Mouse (Mus musculus) embryonic facial prominence, embryonic 14.5 days (tissue): ENCODE results near the gene Olfr464. TPM values are rescaled to one million over a fixed set of nuclear protein-coding genes. Genes with fewer than 3 reads are reported as not detected.

Experiments
- ATAC-seq: fragments of 200-750 bp; cut with Nextera tagmentation; 2 replicates; pipeline ENCODE4 v1.8.0; 2017; ENCODE audit warnings: low read depth, moderate number of reproducible peaks, moderate TSS enrichment
- DNase-seq: peaks from one replicate; pipeline ENCODE4 v3.0.0-alpha.2; 2015; ENCODE audit warnings: low spot score
- H3K27ac ChIP-seq: fragments of 300-500 bp; sonication (generic); replicated peaks from 2 replicates; pipeline ENCODE4 v1.5.1; 2014; ENCODE audit warnings: low read depth, mild to moderate bottlenecking, low read length, moderate library complexity
- H3K27me3 ChIP-seq: fragments of 300-500 bp; sonication (generic); replicated peaks from 2 replicates; pipeline ENCODE4 v1.6.1; 2014; ENCODE audit warnings: low read length; ENCODE audit not compliant: control insufficient read depth, insufficient read depth
- H3K36me3 ChIP-seq: fragments of 300-500 bp; sonication (generic); 2 replicates; pipeline ENCODE4 v1.6.1; 2014; ENCODE audit warnings: low read length, mixed read lengths; ENCODE audit not compliant: control insufficient read depth, insufficient read depth
- H3K4me1 ChIP-seq: fragments of 300-500 bp; sonication (generic); 2 replicates; pipeline ENCODE4 v1.6.1; 2014; ENCODE audit warnings: antibody characterized with exemption, low read length; ENCODE audit not compliant: control insufficient read depth, insufficient read depth
- H3K4me2 ChIP-seq: fragments of 300-500 bp; sonication (generic); 2 replicates; pipeline ENCODE4 v1.6.1; 2014; ENCODE audit warnings: low read depth, mild to moderate bottlenecking, low read length, moderate library complexity, mixed read lengths
- H3K4me3 ChIP-seq: fragments of 300-500 bp; sonication (generic); 2 replicates; pipeline ENCODE4 v1.5.1; 2014; ENCODE audit warnings: low read depth, mild to moderate bottlenecking, low read length
- H3K9ac ChIP-seq: fragments of 300-500 bp; sonication (generic); 2 replicates; pipeline ENCODE4 v1.6.1; 2014; ENCODE audit warnings: low read depth, mild to moderate bottlenecking, low read length, moderate library complexity, mixed read lengths
- H3K9me3 ChIP-seq: fragments of 300-500 bp; sonication (generic); 2 replicates; pipeline ENCODE4 v1.6.1; 2016; ENCODE audit warnings: low read length; ENCODE audit not compliant: control insufficient read depth
- WGBS: fragments of 180-500 bp; shearing (Covaris S2); extraction: QIAGEN DNeasy Blood & Tissue Kit; methylation state at CpG from one replicate; pipeline ENCODE4 v1.1.7; 2014; 5-methylcytosine and 5-hydroxymethylcytosine counted together
- polyA plus RNA-seq: library from polyadenylated mRNA; unstranded; fragments of >200 nt; fragmentation: Nextera tagmentation; extraction: Ambion mirVana; gene quantifications from 2 replicates; pipeline ENCODE4 v1.2.1, GENCODE M21; 2014

Gene Olfr464
- polyA plus RNA-seq: 0.10 and 0.22 TPM in 2 replicates

DNA sequence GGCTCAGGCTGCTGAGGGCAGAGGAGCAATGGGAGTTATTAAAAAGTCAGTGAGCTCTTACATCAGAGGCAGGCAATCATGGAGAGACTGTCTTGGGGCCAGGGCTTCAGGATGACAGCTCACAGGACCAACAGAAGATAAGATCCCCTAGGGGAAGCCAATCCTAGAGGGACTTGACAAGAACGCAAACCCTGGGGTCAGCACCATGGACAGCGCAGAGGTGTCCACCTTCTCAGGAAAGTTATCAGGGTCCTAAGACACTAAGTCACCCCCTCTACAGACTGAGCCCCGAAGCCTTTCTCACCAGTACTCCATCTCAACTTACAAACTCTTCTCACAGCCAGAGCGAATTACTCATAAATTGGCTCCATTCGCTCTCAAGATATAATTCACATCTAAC lies at the start of gene Olfr464:
TSS of gene Olfr464 (minus strand) at position 2 of the 400 bp plus-strand sequence.
- whole genome bisulfite sequencing: 38% methylated on average over 5 of the region's 5 CpGs

DNA sequence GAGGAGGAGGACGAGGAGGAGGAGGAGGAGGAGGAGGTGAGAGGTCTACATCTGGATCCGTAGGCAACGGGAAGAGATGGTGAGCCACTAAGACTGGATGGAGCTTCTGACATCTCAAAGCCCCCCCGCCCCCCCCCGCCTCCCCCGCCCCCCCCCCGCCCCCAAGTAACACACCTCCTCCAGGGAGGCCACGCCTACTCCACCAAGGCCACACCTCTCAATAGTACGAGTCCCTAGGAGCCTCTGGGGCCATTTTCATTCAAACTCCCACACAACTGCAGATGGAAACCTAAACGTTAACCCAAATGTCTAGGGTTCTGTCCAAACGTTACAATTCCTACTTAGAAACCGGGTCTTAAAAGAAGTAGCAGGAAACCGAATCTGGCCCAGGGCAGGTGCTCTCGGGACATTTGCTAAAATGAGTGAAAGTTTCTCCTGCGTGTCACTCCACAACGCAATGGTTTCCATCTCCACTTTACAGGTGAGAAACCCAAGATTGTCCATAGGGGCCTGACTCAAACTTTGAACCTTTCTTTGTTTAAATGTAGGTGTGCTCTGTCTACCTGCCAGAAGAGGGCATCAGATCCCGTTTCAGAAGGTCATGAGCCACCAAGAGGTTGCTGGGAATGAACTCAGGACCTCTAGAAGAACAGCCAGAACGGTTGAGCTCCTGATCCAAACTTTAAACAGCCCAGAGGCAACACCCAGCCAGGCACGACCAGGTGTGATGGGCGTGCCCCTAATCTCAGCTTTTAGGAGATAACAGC lies 47.8 kb upstream of the Olfr464 start:
- H3K4me2 ChIP-seq: peak overlapping the region; percentile 49
- H3K4me3 ChIP-seq: no peak overlapping the region
- no peak for ATAC-seq

More for the DNA sequence above, at the start of gene Olfr464:
- H3K4me2 ChIP-seq: no peak within 1 kb of the TSS
- DNase-seq: peak; percentile 59
- no peak within 1 kb of the TSS for H3K9ac ChIP-seq
- no peaks in the 10 kb centered on the region for H3K27me3 ChIP-seq
- H3K36me3 ChIP-seq: no peaks in the 10 kb centered on the region
- ATAC-seq: no peak
- H3K27ac ChIP-seq: no peak within 1 kb of the TSS
- no peak within 1 kb of the TSS for H3K4me3 ChIP-seq
- H3K9me3 ChIP-seq: no peaks in the 10 kb centered on the region
- no peaks in the 10 kb centered on the region for H3K4me1 ChIP-seq

DNA sequence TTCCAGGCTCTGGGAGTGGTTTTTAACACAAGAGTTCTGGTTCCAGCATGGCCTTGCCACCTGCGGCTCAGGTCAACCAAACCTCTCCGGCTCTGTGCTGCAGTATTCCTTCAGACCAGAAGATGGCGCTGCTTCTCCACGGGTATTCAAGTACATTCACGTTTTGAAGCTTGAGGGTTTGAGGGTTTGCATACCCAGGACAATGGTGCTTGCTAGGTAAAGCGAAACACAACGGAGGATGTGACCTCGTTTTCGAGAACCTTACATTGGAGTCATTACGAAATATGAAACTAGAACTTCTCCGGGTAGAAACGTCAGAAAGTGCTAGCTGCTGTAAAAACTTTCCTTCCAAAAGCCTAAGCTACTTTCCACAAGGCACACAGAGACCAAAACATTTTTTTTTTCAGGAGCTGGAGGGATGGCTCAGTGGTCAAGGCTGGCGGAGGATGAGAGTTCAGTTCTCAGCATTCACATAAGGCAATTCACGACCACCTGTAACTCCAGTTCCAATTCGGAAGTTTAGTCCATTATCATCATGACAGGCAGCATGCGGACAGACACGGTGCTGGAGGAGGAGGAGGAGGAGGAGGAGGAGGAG lies 47.0 kb upstream of the Olfr464 start:
- Histone ChIP-seq H3K27ac (no peak overlapping the region), H3K9ac (no peak overlapping the region), H3K36me3 (no peaks in the 10 kb centered on the region), H3K4me3 (peak overlapping the region; percentile 21), H3K4me2 (peak overlapping the region; percentile 49), H3K4me1 (no peaks in the 10 kb centered on the region), H3K27me3 (no peaks in the 10 kb centered on the region), H3K9me3 (no peaks in the 10 kb centered on the region)
- WGBS: 3% methylated on average over 15 of the region's 17 CpGs
- ATAC-seq (peak; percentile 45; the same call in 1 of the 2 replicates), DNase-seq (peak; percentile 88)

More for the DNA sequence above, 47.8 kb upstream of the Olfr464 start:
- no peak for DNase-seq
- H3K27ac ChIP-seq: no peak overlapping the region
- 20% methylated on average over 16 of the region's 20 CpGs for WGBS
- H3K36me3 ChIP-seq: no peaks in the 10 kb centered on the region
- no peaks in the 10 kb centered on the region for H3K4me1 ChIP-seq
- H3K9me3 ChIP-seq: no peaks in the 10 kb centered on the region
- no peaks in the 10 kb centered on the region for H3K27me3 ChIP-seq
- H3K9ac ChIP-seq: no peak overlapping the region

DNA sequence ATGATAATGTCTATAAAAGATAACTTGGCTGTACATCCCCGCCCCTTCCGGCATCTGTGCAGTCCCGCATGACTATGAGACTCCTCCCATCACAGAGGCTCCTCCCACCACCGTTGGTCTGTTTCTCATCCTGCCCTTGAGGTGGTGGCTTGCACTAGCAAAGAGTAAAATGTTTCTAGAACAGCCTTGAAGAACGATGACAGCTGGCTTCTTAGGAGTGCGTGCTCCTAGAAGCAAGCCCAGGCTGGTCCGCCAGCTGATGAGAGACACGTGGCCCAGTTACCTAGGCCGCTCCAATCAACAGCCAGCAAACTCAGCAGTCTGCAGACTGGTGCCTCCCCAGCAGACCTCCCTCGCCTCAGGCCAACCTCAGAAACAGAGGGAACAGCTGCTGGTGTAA lies 45.4 kb upstream of the Olfr464 start:
- WGBS: 26% methylated on average over 10 of the region's 10 CpGs
- no peak overlapping the region for H3K4me2 ChIP-seq
- peak; percentile 88 for DNase-seq

DNA sequence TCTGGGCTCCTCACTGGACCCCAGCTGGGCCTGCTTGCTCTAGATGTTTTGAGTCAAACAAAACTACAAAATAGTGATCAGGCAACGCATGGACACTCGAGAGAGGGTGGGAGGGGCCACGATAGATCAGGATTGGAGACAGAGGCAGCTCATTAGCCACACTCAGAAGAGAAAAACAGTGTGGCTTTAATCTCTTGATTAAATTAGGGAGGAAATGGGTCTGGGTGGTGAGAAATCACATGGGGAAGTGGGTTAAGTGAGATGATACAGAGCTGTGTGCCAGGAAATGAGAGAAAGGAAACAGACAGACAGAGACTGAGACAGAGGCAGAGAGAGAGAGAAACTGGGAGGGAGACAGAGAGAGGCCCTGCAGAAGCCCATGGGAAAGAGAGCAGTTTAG lies 44.5 kb upstream of the Olfr464 start:
- H3K36me3 ChIP-seq: no peaks in the 10 kb centered on the region
- no peak overlapping the region for H3K27ac ChIP-seq
- ATAC-seq (no peak), DNase-seq (no peak)
- WGBS: 36% methylated on average over 3 of the region's 3 CpGs
- H3K9ac ChIP-seq: no peak overlapping the region
- H3K4me2 ChIP-seq: no peak overlapping the region
- no peaks in the 10 kb centered on the region for H3K4me1 ChIP-seq
- no peaks in the 10 kb centered on the region for H3K9me3 ChIP-seq
- H3K27me3 ChIP-seq: no peaks in the 10 kb centered on the region
- H3K4me3 ChIP-seq: no peak overlapping the region

More for the DNA sequence above, 45.4 kb upstream of the Olfr464 start:
- H3K27me3 ChIP-seq: no peaks in the 10 kb centered on the region
- H3K36me3 ChIP-seq: no peaks in the 10 kb centered on the region
- H3K27ac ChIP-seq: no peak overlapping the region
- no peak overlapping the region for H3K9ac ChIP-seq
- peak; percentile 93 for ATAC-seq
- no peaks in the 10 kb centered on the region for H3K9me3 ChIP-seq
- H3K4me1 ChIP-seq: no peaks in the 10 kb centered on the region
- no peak overlapping the region for H3K4me3 ChIP-seq

DNA sequence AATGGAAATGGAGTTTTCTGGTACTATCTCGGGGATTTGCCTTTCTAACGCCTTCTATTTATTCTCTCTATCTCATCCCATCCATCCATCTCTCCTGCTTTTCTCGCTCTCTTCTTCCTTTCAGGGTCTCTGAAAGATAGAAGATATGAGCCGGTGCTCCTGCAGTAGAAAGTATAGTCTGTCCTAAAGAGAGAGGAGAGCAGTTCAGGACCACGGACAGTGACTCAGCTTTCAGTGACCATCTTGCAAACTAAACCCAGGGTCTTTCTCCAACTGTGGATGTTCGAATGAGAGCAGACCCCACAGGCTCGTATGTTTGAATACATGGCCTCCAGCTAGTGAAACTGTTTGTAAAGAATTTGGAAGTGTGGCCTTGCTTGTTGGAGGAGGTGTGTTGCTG lies 36.3 kb upstream of the Olfr464 start:
- no peak overlapping the region for H3K27ac ChIP-seq
- H3K4me1 ChIP-seq: no peaks in the 10 kb centered on the region
- DNase-seq (peak; percentile 67), ATAC-seq (no peak)
- no peak overlapping the region for H3K4me3 ChIP-seq
- 37% methylated on average over 7 of the region's 7 CpGs for WGBS
- H3K27me3 ChIP-seq: no peaks in the 10 kb centered on the region
- no peak overlapping the region for H3K4me2 ChIP-seq
- no peaks in the 10 kb centered on the region for H3K36me3 ChIP-seq
- H3K9me3 ChIP-seq: no peaks in the 10 kb centered on the region
- H3K9ac ChIP-seq: no peak overlapping the region

DNA sequence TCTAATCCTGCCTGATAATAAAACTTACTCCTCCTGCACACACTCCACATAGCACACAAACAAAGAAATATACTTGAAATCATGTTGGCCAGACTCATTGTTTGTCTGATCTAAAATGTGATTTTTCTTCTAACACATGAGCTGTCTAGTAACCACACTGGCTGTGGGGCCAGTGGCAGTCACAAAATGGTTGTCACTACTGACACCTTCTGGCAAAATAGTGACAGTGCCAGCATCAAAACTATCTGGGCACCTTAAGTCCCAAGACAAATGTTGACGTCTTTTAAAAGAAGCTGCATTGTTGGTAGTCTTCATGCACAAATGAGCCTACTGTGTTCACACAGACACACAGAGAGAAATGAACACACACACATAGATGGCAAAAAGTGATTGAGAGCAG lies 34.4 kb upstream of the Olfr464 start:
- Histone ChIP-seq H3K9me3 (no peaks in the 10 kb centered on the region), H3K27me3 (no peaks in the 10 kb centered on the region), H3K4me1 (no peaks in the 10 kb centered on the region), H3K36me3 (no peaks in the 10 kb centered on the region), H3K4me3 (no peak overlapping the region), H3K4me2 (no peak overlapping the region), H3K27ac (no peak overlapping the region), H3K9ac (no peak overlapping the region)
- ATAC-seq (no peak), DNase-seq (peak; percentile 39)
- 10% methylated on average over 1 of the region's 1 CpGs for WGBS

DNA sequence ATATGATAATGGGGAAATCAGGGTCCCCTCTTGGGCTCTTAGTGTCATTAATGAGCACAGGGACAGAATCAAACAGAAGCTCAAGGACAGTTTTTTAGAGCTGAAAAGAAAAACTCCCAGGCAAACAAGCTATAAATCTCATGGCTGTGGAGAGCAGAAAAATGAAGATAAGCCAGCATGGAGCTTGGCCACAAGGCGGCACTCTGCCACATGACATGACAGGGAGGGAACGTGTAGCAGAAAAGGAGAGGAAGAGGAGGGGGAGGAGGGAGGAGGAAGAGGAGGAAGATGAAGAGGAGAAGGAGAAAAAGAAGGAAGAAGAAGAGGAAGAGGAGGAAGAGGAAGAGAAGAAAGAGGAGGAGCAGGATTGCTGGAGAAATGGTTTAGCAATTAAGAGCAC lies 29.2 kb upstream of the Olfr464 start:
- no peak overlapping the region for H3K9ac ChIP-seq
- H3K4me2 ChIP-seq: no peak overlapping the region
- H3K27me3 ChIP-seq: no peaks in the 10 kb centered on the region
- no peaks in the 10 kb centered on the region for H3K4me1 ChIP-seq
- H3K36me3 ChIP-seq: no peaks in the 10 kb centered on the region
- WGBS: 2% methylated on average over 2 of the region's 2 CpGs
- no peaks in the 10 kb centered on the region for H3K9me3 ChIP-seq
- H3K4me3 ChIP-seq: no peak overlapping the region
- no peak for ATAC-seq
- DNase-seq: no peak
- H3K27ac ChIP-seq: no peak overlapping the region

DNA sequence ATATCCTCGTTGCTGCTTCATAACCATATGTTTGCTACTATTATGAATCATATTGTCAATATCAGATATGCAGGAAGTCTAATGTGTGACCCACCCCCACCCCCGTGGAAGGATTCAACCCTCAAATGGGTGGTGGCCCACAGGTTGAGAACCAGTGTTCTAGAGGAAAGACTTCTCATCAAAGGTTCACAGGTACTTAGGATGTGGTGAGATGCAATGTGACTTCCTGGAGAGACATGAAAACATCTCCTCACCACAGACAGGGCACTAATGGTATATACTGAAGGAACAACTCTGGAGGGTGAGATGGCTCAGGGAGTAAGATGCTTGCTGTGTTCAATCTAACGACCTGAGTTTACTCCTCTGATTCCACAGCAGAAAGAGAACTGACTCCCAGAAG lies 14.7 kb upstream of the Olfr464 start:
- DNase-seq (no peak), ATAC-seq (no peak)
- Histone ChIP-seq H3K27ac (no peak overlapping the region), H3K36me3 (no peaks in the 10 kb centered on the region), H3K27me3 (no peaks in the 10 kb centered on the region), H3K9me3 (no peaks in the 10 kb centered on the region), H3K4me1 (no peaks in the 10 kb centered on the region), H3K4me3 (no peak overlapping the region), H3K4me2 (no peak overlapping the region), H3K9ac (no peak overlapping the region)
- 71% methylated on average over 3 of the region's 3 CpGs for WGBS
